Mouse (Mus musculus) bone marrow, adult 2 months (tissue): ENCODE data around the gene Hivep3.

Experiments used
- CTCF ChIP-seq: fragments of 200-500 bp; IDR thresholded peaks from 2 replicates; pipeline ENCODE4 v1.5.1; 2011; ENCODE audit warnings: low read length, control low read depth; ENCODE audit not compliant: control insufficient read depth, insufficient read depth
- POLR2A ChIP-seq: fragments of 200-500 bp; IDR thresholded peaks from 2 replicates; pipeline ENCODE4 v1.6.1; 2011; ENCODE audit warnings: low read depth, mild to moderate bottlenecking, control low read depth, low read length, borderline replicate concordance; ENCODE audit not compliant: control insufficient read depth

DNA sequence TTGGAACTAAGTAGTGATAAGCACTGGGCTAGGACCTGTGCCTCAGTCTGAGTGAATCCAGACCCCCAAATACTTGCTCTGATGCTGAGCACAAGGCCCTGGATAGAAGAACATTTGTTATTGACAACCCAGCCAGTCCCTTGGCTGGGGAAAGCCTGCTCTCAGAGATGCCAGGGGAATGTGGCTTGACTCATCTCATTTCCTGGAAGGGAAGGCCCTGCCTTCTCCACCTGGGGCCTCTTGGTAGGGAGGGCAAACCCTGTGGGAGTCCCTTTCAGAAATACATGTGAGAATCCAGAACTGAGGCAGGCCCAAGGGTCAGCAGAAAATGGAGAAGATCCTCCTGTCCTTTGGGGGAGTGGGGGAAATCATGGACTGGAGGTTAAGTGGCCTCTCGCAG is 294.1 kb downstream of the Hivep3 start:
- TF ChIP-seq POLR2A (no peak), CTCF (no peak)
